Mouse (Mus musculus) small intestine, adult 2 months (tissue): ENCODE data around the gene Enoph1. TPM values are rescaled to one million over a fixed set of nuclear protein-coding genes. Genes with fewer than 3 reads are reported as not detected.
A peak's percentile ranks its signal among the peaks of the same experiment; 100 is the strongest.

ENCODE experiments used
- H3K27ac ChIP-seq: fragments of 200-500 bp; 2 replicates; pipeline ENCODE4 v1.5.1; 2012; ENCODE audit warnings: low read depth, low read length, control low read depth, inconsistent platforms; ENCODE audit not compliant: insufficient read depth
- H3K27me3 ChIP-seq: fragments of 200-500 bp; 2 replicates; pipeline ENCODE4 v1.6.1; 2012; ENCODE audit warnings: mild to moderate bottlenecking, moderate library complexity, low read length, inconsistent platforms; ENCODE audit not compliant: control insufficient read depth, insufficient read depth
- H3K36me3 ChIP-seq: fragments of 200-500 bp; 2 replicates; pipeline ENCODE4 v1.6.1; 2012; ENCODE audit warnings: mild to moderate bottlenecking, low read length, control low read depth, inconsistent platforms; ENCODE audit not compliant: control insufficient read depth, insufficient read depth
- H3K4me1 ChIP-seq: fragments of 200-500 bp; 2 replicates; pipeline ENCODE4 v1.6.1; 2012; ENCODE audit warnings: low read length, inconsistent platforms, mixed read lengths; ENCODE audit not compliant: control insufficient read depth, insufficient read depth, insufficient read length
- H3K4me3 ChIP-seq: fragments of 200-500 bp; 2 replicates; pipeline ENCODE4 v1.5.1; 2012; ENCODE audit warnings: low read depth, mild to moderate bottlenecking, control low read depth, inconsistent platforms, low read length, moderate library complexity
- CTCF ChIP-seq: fragments of 200-500 bp; IDR thresholded peaks from 2 replicates; pipeline ENCODE4 v1.5.1; 2012; ENCODE audit warnings: low read depth, mild to moderate bottlenecking, control low read depth, inconsistent platforms, low read length, moderate library complexity, mixed read lengths; ENCODE audit not compliant: insufficient replicate concordance, insufficient read length; ENCODE audit errors: extremely low read depth
- POLR2A ChIP-seq: fragments of 200-500 bp; IDR thresholded peaks from 2 replicates; pipeline ENCODE4 v1.6.1; 2012; ENCODE audit warnings: low read depth, mild to moderate bottlenecking, control low read depth, inconsistent platforms, low read length, moderate library complexity
- WGBS: fragments of 180-500 bp; shearing (Covaris S2); methylation state at CpG from one replicate; pipeline ENCODE4 v1.1.7; 2018; 5-methylcytosine and 5-hydroxymethylcytosine counted together
- polyA plus RNA-seq: library from polyadenylated mRNA; depleted of rRNA; stranded (reverse); fragments of >200 nt; gene quantifications from 2 replicates; pipeline ENCODE4 v1.2.3, GENCODE M21; 2012; rRNA removed

The Enoph1 gene
- polyA plus RNA-seq, result 14.4 and 33.9 TPM in 2 replicates

GRCm38 (mm10) chr5:100039602-100040142, at the start of gene Enoph1, which contains the start of gene Hnrnpdl:
Gene Enoph1 (plus strand): TSS chr5:100039985.
Gene Hnrnpdl (minus strand): TSS chr5:100039664.
- H3K4me1 ChIP-seq, result peaks cover 18% of the 10 kb centered on the region
- H3K4me3 ChIP-seq, result peak within 1 kb of the TSS; percentile 91

GRCm38 (mm10) chr5:99994166-99994565, 45.6 kb upstream of the Enoph1 start:
- Histone ChIP-seq H3K27ac (peak overlapping the region; percentile 79), H3K4me1 (peaks cover 13% of the 10 kb centered on the region; the same call in 1 of the 2 replicates), H3K27me3 (no peaks in the 10 kb centered on the region), H3K36me3 (no peaks in the 10 kb centered on the region), H3K4me3 (no peak overlapping the region)
- TF ChIP-seq POLR2A (no peak), CTCF (no peak)
- WGBS, result 40% methylated on average over 3 of the region's 3 CpGs

More at GRCm38 (mm10) chr5:100039602-100040142, at the start of gene Enoph1, which contains the start of gene Hnrnpdl:
- Histone ChIP-seq H3K36me3 (peaks cover 16% of the 10 kb centered on the region), H3K27me3 (no peaks in the 10 kb centered on the region), H3K27ac (peak within 1 kb of the TSS; percentile 91)
- TF ChIP-seq POLR2A (peak; percentile 75; the same call in 1 of the 2 replicates), CTCF (no peak)
- WGBS, result under 1% methylated on average over 57 of the region's 57 CpGs

GRCm38 (mm10) chr5:99994680-99995079, 45.1 kb upstream of the Enoph1 start:
- H3K27me3 ChIP-seq, result no peaks in the 10 kb centered on the region
- peaks cover 13% of the 10 kb centered on the region; the same call in 1 of the 2 replicates for H3K4me1 ChIP-seq
- H3K36me3 ChIP-seq, result no peaks in the 10 kb centered on the region
- no peak overlapping the region for H3K4me3 ChIP-seq
- H3K27ac ChIP-seq, result peak overlapping the region; percentile 79
- 43% methylated on average over 3 of the region's 3 CpGs for WGBS
- no peak for TF ChIP-seq CTCF
- no peak for TF ChIP-seq POLR2A

DNA sequence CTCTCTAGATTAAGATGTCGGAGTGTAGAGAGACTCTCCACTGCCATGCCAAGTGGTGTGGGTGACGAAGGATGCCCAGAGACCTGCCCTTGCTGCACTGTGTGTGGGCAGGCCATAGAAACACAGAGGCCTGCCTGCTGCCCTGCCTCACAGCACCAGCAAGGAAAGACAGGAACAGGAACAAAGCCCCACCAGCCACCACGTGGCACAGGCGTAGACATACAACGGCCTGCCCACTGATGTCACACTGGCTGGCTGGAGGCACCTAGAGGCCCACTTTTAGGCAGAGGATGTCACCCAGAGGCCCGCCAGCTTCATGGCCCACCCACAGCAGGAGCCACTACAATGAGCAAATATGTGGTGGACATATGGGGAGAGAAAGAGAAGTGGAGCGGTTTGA, 39.7 kb upstream of the Enoph1 start:
- Histone ChIP-seq H3K4me3 (no peak overlapping the region), H3K4me1 (peaks cover 7% of the 10 kb centered on the region; the same call in 1 of the 2 replicates), H3K36me3 (no peaks in the 10 kb centered on the region), H3K27me3 (no peaks in the 10 kb centered on the region), H3K27ac (no peak overlapping the region)
- TF ChIP-seq POLR2A, result no peak
- TF ChIP-seq CTCF, result no peak
- WGBS, result 89% methylated on average over 7 of the region's 7 CpGs

GRCm38 (mm10) chr5:100000500-100000899, 39.3 kb upstream of the Enoph1 start:
- Histone ChIP-seq H3K27ac (no peak overlapping the region), H3K27me3 (no peaks in the 10 kb centered on the region), H3K36me3 (no peaks in the 10 kb centered on the region), H3K4me1 (peaks cover 9% of the 10 kb centered on the region; the same call in 1 of the 2 replicates), H3K4me3 (no peak overlapping the region)
- TF ChIP-seq CTCF (no peak), POLR2A (no peak)
- 83% methylated on average over 8 of the region's 8 CpGs for WGBS

GRCm38 (mm10) chr5:100003895-100004294, 35.9 kb upstream of the Enoph1 start:
- no peak overlapping the region for H3K27ac ChIP-seq
- TF ChIP-seq CTCF, result no peak
- TF ChIP-seq POLR2A, result no peak
- H3K4me3 ChIP-seq, result no peak overlapping the region
- H3K4me1 ChIP-seq, result peaks cover 20% of the 10 kb centered on the region
- H3K27me3 ChIP-seq, result no peaks in the 10 kb centered on the region
- WGBS, result 80% methylated on average over 4 of the region's 4 CpGs
- H3K36me3 ChIP-seq, result no peaks in the 10 kb centered on the region

GRCm38 (mm10) chr5:100005431-100005830, 34.4 kb upstream of the Enoph1 start:
- peaks cover 20% of the 10 kb centered on the region for H3K4me1 ChIP-seq
- peak overlapping the region; percentile 97 for H3K27ac ChIP-seq
- H3K4me3 ChIP-seq, result peak overlapping the region; percentile 13; the same call in 1 of the 2 replicates
- TF ChIP-seq POLR2A (no peak), CTCF (no peak)
- H3K36me3 ChIP-seq, result no peaks in the 10 kb centered on the region
- 19% methylated on average over 3 of the region's 3 CpGs for WGBS
- no peaks in the 10 kb centered on the region for H3K27me3 ChIP-seq
